Mouse (Mus musculus) thymus, adult 2 months (tissue): ENCODE data around the gene Zdhhc6.

Source experiments
- CTCF ChIP-seq: fragments of 200-500 bp; IDR thresholded peaks from 2 replicates; pipeline ENCODE4 v1.5.1; 2012; ENCODE audit warnings: mild to moderate bottlenecking, control low read depth, low read length, moderate library complexity, borderline replicate concordance; ENCODE audit not compliant: control insufficient read depth, poor library complexity, insufficient read depth; ENCODE audit errors: extremely low read depth
- POLR2A ChIP-seq: fragments of 200-500 bp; IDR thresholded peaks from 2 replicates; pipeline ENCODE4 v1.6.1; 2012; ENCODE audit warnings: mild to moderate bottlenecking, low read length, control low read depth, moderate library complexity; ENCODE audit not compliant: control insufficient read depth, poor library complexity, insufficient read depth; ENCODE audit errors: extremely low read depth

DNA sequence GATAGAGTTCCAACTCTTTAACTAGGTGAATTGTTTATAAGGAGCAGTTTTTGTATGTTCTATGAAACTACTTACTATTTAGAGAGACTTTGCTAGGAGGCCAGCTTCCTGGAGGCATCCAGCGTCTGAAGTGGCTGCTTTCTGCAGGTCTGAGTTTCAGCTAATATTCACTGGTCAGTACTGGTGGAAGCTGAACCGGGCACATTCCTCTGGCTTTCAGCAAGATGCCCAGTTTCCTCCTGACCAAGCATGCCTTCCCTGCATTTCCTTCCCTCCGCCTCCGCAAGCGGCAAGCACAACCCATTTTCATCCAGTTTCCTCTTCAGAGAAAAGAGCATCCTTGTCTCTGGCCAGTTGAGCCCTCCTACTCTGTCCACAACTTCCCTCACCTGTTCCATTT, 46.8 kb downstream of the Zdhhc6 start:
- no peak for TF ChIP-seq POLR2A
- no peak for TF ChIP-seq CTCF
